27 mouse cellular contexts compared by ENCODE assay signal in the genomic region with DNA sequence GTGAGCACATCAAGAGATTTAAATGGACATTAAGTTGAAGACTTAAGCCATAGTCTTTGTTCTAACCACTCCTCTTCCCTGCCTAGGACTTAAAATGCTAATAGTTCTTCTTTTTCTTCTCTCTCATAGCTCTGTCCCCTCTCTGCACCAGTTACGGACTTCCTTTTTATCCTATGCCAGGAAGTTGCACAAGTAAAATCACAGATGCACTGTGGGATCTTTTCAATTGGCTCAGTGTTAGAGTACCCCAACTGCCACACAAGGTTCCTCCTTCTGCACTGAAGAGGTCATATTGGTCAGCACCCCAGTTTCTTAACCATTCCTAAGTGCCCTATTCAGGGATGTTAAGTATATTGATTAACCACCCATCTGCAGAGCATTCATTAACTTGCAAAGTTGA.
"Had no signal": no experiment of that assay in that cellular context is flagged by ENCODE, and none has a peak within 500 bp of the region (broad histone marks: within the 10 kb centered on the region; RNA-seq: fewer than 3 reads in every experiment).

No protein-coding gene starts in this region.

- ATAC-seq: forebrain, embryonic 13.5 days; forebrain, embryonic 14.5 days; forebrain, embryonic 15.5 days; forebrain, embryonic 16.5 days; forebrain, postnatal 0 days had no signal

- DNase-seq: cerebellum, adult 8-10 months; cerebellum, adult 9-10 months; cerebellum, adult 9-11 months; cerebellum, postnatal 10 days; cerebellum, postnatal 14 days; cerebellum, postnatal 36 days; embryo, embryonic 11 days; forebrain, postnatal 0 days; gastrocnemius, adult 2 months; gastrocnemius, postnatal 10 days; gastrocnemius, postnatal 14 days; gastrocnemius, postnatal 25 days; gastrocnemius, postnatal 36 days; heart, adult 11 months; heart, adult 18-20 months; heart, adult 2 months had no signal

- H3K27ac ChIP-seq: embryonic facial prominence, embryonic 10.5 days; embryonic facial prominence, embryonic 12.5 days; embryonic facial prominence, embryonic 13.5 days; embryonic facial prominence, embryonic 15.5 days; forebrain, embryonic 10.5 days; forebrain, embryonic 12.5 days; forebrain, embryonic 13.5 days; forebrain, embryonic 15.5 days; gastrocnemius, adult 2 months; heart, adult 2 months had no signal

- H3K4me3 ChIP-seq: embryonic facial prominence, embryonic 10.5 days; embryonic facial prominence, embryonic 12.5 days; embryonic facial prominence, embryonic 13.5 days; embryonic facial prominence, embryonic 15.5 days; erythroblast, embryonic 14.5 days; forebrain, embryonic 10.5 days; forebrain, embryonic 12.5 days; forebrain, embryonic 13.5 days; forebrain, embryonic 15.5 days; gastrocnemius, adult 2 months; heart, adult 2 months had no signal
